Mouse (Mus musculus) neural tube, postnatal 0 days (tissue): ENCODE measurements around the gene Cacna1b. TPM values are rescaled to one million over a fixed set of nuclear protein-coding genes. Genes with fewer than 3 reads are reported as not detected.

ENCODE experiments used
- polyA plus RNA-seq: library from polyadenylated mRNA; unstranded; fragments of >200 nt; fragmentation: Nextera tagmentation; extraction: Ambion mirVana; gene quantifications from 2 replicates; pipeline ENCODE4 v1.2.1, GENCODE M21; 2015

Gene Cacna1b
- polyA plus RNA-seq: 12.8 and 15.5 TPM in 2 replicates

GRCm38 (mm10) chr2:24763115-24763557, at the start of gene Cacna1b:
Gene Cacna1b (minus strand): TSS chr2:24763152.

Other genes with a start within 250 kb of the Cacna1b start
- 54.0 and 59.0 TPM in 2 replicates for gene Ehmt1, start 156.5 kb upstream of the Cacna1b start, polyA plus RNA-seq
- gene Arrdc1, start 172.1 kb upstream of the Cacna1b start, polyA plus RNA-seq: 45.2 and 47.6 TPM in 2 replicates
- gene Zmynd19, start 186.6 kb upstream of the Cacna1b start, polyA plus RNA-seq: 23.2 and 24.4 TPM in 2 replicates
- 32.5 and 32.9 TPM in 2 replicates for gene Dph7, start 199.2 kb upstream of the Cacna1b start, polyA plus RNA-seq
- 215 and 225 TPM in 2 replicates for gene Mrpl41, start 211.9 kb upstream of the Cacna1b start, polyA plus RNA-seq
- gene Pnpla7, start 212.9 kb upstream of the Cacna1b start, polyA plus RNA-seq: 3.8 and 4.0 TPM in 2 replicates